Mouse (Mus musculus) forebrain, postnatal 0 days (tissue): ENCODE results near the gene Itpr1. TPM values are rescaled to one million over a fixed set of nuclear protein-coding genes. Genes with fewer than 3 reads are reported as not detected.

ENCODE experiments used
- ATAC-seq: fragments of 200-750 bp; cut with Nextera tagmentation; 2 replicates; pipeline ENCODE4 v1.8.0; 2017; ENCODE audit warnings: mild to moderate bottlenecking, moderate library complexity
- DNase-seq: peaks from one replicate; pipeline ENCODE4 v3.0.0-alpha.2; 2015
- H3K27ac ChIP-seq: fragments of 300-500 bp; sonication (generic); 2 replicates; pipeline ENCODE4 v1.5.1; 2014; ENCODE audit warnings: low read depth, mild to moderate bottlenecking, antibody characterized with exemption, low read length, moderate library complexity, mixed read lengths
- H3K27me3 ChIP-seq: fragments of 300-500 bp; sonication (generic); 2 replicates; pipeline ENCODE4 v1.6.1; 2014; ENCODE audit warnings: mild to moderate bottlenecking, low read length, mixed read lengths; ENCODE audit not compliant: insufficient read depth
- H3K36me3 ChIP-seq: fragments of 300-500 bp; sonication (generic); 2 replicates; pipeline ENCODE4 v1.6.1; 2014; ENCODE audit warnings: mild to moderate bottlenecking, moderate library complexity; ENCODE audit not compliant: insufficient read depth
- H3K4me1 ChIP-seq: fragments of 300-500 bp; sonication (generic); 2 replicates; pipeline ENCODE4 v1.6.1; 2014; ENCODE audit warnings: antibody characterized with exemption; ENCODE audit not compliant: insufficient read depth
- H3K4me2 ChIP-seq: fragments of 300-500 bp; sonication (generic); 2 replicates; pipeline ENCODE4 v1.6.1; 2014; ENCODE audit warnings: low read depth, mild to moderate bottlenecking, moderate library complexity
- H3K4me3 ChIP-seq: fragments of 300-500 bp; sonication (generic); 2 replicates; pipeline ENCODE4 v1.5.1; 2014; ENCODE audit warnings: low read depth, low read length, mixed read lengths
- H3K9ac ChIP-seq: fragments of 300-500 bp; sonication (generic); 2 replicates; pipeline ENCODE4 v1.6.1; 2014; ENCODE audit warnings: mild to moderate bottlenecking
- H3K9me3 ChIP-seq: fragments of 300-500 bp; sonication (generic); 2 replicates; pipeline ENCODE4 v1.6.1; 2016; ENCODE audit warnings: low read length
- CTCF ChIP-seq: sonication (generic); IDR thresholded peaks from 2 replicates; pipeline ENCODE4 v1.5.1; 2016; ENCODE audit warnings: antibody characterized with exemption, control low read depth, low read depth
- WGBS: fragments of 180-500 bp; shearing (Covaris S2); extraction: QIAGEN DNeasy Blood & Tissue Kit; methylation state at CpG from one replicate; pipeline ENCODE4 v1.1.7; 2014; 5-methylcytosine and 5-hydroxymethylcytosine counted together
- polyA plus RNA-seq: library from polyadenylated mRNA; unstranded; fragments of >200 nt; fragmentation: Nextera tagmentation; extraction: Ambion mirVana; gene quantifications from 2 replicates; pipeline ENCODE4 v1.2.1, GENCODE M21; 2015
- total RNA-seq: library from RNA; depleted of rRNA; stranded (reverse); fragments of >200 nt; gene quantifications from 2 replicates; pipeline ENCODE4 v1.2.3, GENCODE M21; 2014

The Itpr1 gene
- total and polyA plus RNA-seq, 2 experiments from 2014 or later = 5.5 to 39.6 TPM

- Histone ChIP-seq H3K36me3 (no peaks in the 10 kb centered on the region), H3K4me2 (no peak overlapping the region), H3K9ac (no peak overlapping the region), H3K27ac (no peak overlapping the region), H3K27me3 (no peaks in the 10 kb centered on the region), H3K4me1 (no peaks in the 10 kb centered on the region), H3K9me3 (no peaks in the 10 kb centered on the region), H3K4me3 (no peak overlapping the region)
- WGBS = 94% methylated on average over 4 of the region's 4 CpGs
- ATAC-seq = no peak
- no peak for DNase-seq
- no peak for TF ChIP-seq CTCF
Observed at GRCm38 (mm10) chr6:108224361-108224760, 11.5 kb downstream of the Itpr1 start.

- TF ChIP-seq CTCF = no peak
- Histone ChIP-seq H3K9me3 (no peaks in the 10 kb centered on the region), H3K27me3 (no peaks in the 10 kb centered on the region), H3K9ac (no peak overlapping the region), H3K36me3 (no peaks in the 10 kb centered on the region), H3K4me1 (no peaks in the 10 kb centered on the region), H3K27ac (no peak overlapping the region), H3K4me2 (no peak overlapping the region), H3K4me3 (no peak overlapping the region)
- ATAC-seq (no peak), DNase-seq (no peak)
- WGBS = 90% methylated on average over 2 of the region's 2 CpGs
Observed at GRCm38 (mm10) chr6:108225027-108225426, 12.1 kb downstream of the Itpr1 start.

- ATAC-seq (no peak), DNase-seq (no peak)
- H3K9me3 ChIP-seq = no peaks in the 10 kb centered on the region
- no peak overlapping the region for H3K9ac ChIP-seq
- H3K4me1 ChIP-seq = no peaks in the 10 kb centered on the region
- no peaks in the 10 kb centered on the region for H3K27me3 ChIP-seq
- no peak for TF ChIP-seq CTCF
- H3K36me3 ChIP-seq = no peaks in the 10 kb centered on the region
- H3K4me2 ChIP-seq = no peak overlapping the region
- H3K4me3 ChIP-seq = no peak overlapping the region
- no peak overlapping the region for H3K27ac ChIP-seq
- 80% methylated on average over 7 of the region's 7 CpGs for WGBS
Observed at GRCm38 (mm10) chr6:108226230-108226629, 13.3 kb downstream of the Itpr1 start.

- Histone ChIP-seq H3K9me3 (no peaks in the 10 kb centered on the region), H3K4me3 (no peak overlapping the region), H3K27ac (no peak overlapping the region), H3K4me1 (no peaks in the 10 kb centered on the region), H3K9ac (no peak overlapping the region), H3K4me2 (no peak overlapping the region), H3K27me3 (no peaks in the 10 kb centered on the region), H3K36me3 (no peaks in the 10 kb centered on the region)
- 89% methylated on average over 6 of the region's 6 CpGs for WGBS
- ATAC-seq = no peak
- TF ChIP-seq CTCF = no peak
- DNase-seq = no peak
Observed at GRCm38 (mm10) chr6:108227461-108227860, 14.6 kb downstream of the Itpr1 start.

GRCm38 (mm10) chr6:108228048-108228447 is 15.2 kb downstream of the Itpr1 start:
- ATAC-seq (no peak), DNase-seq (no peak)
- Histone ChIP-seq H3K4me2 (no peak overlapping the region), H3K9ac (no peak overlapping the region), H3K9me3 (no peaks in the 10 kb centered on the region), H3K4me3 (no peak overlapping the region), H3K4me1 (no peaks in the 10 kb centered on the region), H3K27me3 (no peaks in the 10 kb centered on the region), H3K36me3 (no peaks in the 10 kb centered on the region), H3K27ac (no peak overlapping the region)
- no peak for TF ChIP-seq CTCF
- 80% methylated on average over 6 of the region's 6 CpGs for WGBS

- Histone ChIP-seq H3K9ac (no peak overlapping the region), H3K36me3 (no peaks in the 10 kb centered on the region), H3K9me3 (no peaks in the 10 kb centered on the region), H3K27me3 (no peaks in the 10 kb centered on the region), H3K4me1 (no peaks in the 10 kb centered on the region), H3K4me2 (no peak overlapping the region), H3K27ac (no peak overlapping the region), H3K4me3 (no peak overlapping the region)
- no peak for ATAC-seq
- no peak for DNase-seq
- 14% methylated on average over 2 of the region's 2 CpGs for WGBS
- TF ChIP-seq CTCF = no peak
Observed at GRCm38 (mm10) chr6:108228601-108229000, 15.7 kb downstream of the Itpr1 start.

GRCm38 (mm10) chr6:108230608-108231007 is 17.7 kb downstream of the Itpr1 start:
- H3K4me3 ChIP-seq = no peak overlapping the region
- H3K36me3 ChIP-seq = no peaks in the 10 kb centered on the region
- H3K27me3 ChIP-seq = no peaks in the 10 kb centered on the region
- H3K4me1 ChIP-seq = no peaks in the 10 kb centered on the region
- H3K9ac ChIP-seq = no peak overlapping the region
- no peak for DNase-seq
- H3K27ac ChIP-seq = no peak overlapping the region
- H3K4me2 ChIP-seq = no peak overlapping the region
- no peak for ATAC-seq
- no peaks in the 10 kb centered on the region for H3K9me3 ChIP-seq
- TF ChIP-seq CTCF = no peak
- WGBS = 75% methylated on average over 3 of the region's 3 CpGs
